Mouse (Mus musculus): ENCODE measurements around the gene Myadm. TPM values are rescaled to one million over a fixed set of nuclear protein-coding genes. Genes with fewer than 3 reads are reported as not detected.
A peak's percentile ranks its signal among the peaks of the same experiment; 100 is the strongest.

Myadm gene
- polyA plus RNA-seq, 1 experiment from 2014 or later, result 220 TPM

GRCm38 (mm10) chr7:3299941-3300617, 11.2 kb downstream of the Myadm start:
- no peak overlapping the region for H3K4me2 ChIP-seq (ENCODE audit: low read length)
- H3K4me3 ChIP-seq (ENCODE audit: control insufficient read depth in 1 of 2, insufficient read depth in 1 of 2, low read depth in 1 of 2, low read length in 2 of 2), result no peak overlapping the region
- H3K36me3 ChIP-seq (ENCODE audit: control insufficient read depth, insufficient read depth, low read length), result peaks cover 53% of the 10 kb centered on the region
- H3K9ac ChIP-seq (ENCODE audit: low read length), result no peak overlapping the region
- ATAC-seq (ENCODE audit: insufficient number of reproducible peaks, insufficient read depth, low FRiP score, low read depth), result no peak
- H3K9me3 ChIP-seq (ENCODE audit: control insufficient read depth, low read length), result no peaks in the 10 kb centered on the region
- peaks cover 17 to 51% of the 10 kb centered on the region in 2 experiments for H3K4me1 ChIP-seq (ENCODE audit: control insufficient read depth in 2 of 2, insufficient read depth in 2 of 2, low read length in 2 of 2)
- 50% methylated on average over 7 of the region's 7 CpGs for WGBS
- peaks cover 11% of the 10 kb centered on the region for H3K27me3 ChIP-seq (ENCODE audit: control insufficient read depth, insufficient read depth, low read length)
- no peak overlapping the region for H3K27ac ChIP-seq (replicated peaks in 1 of 2; ENCODE audit: control insufficient read depth in 1 of 2, insufficient read depth in 1 of 2, low read depth in 2 of 2, low read length in 2 of 2)

- H3K4me1 ChIP-seq (ENCODE audit: control insufficient read depth in 2 of 2, insufficient read depth in 2 of 2, low read length in 2 of 2), result peaks cover 16 to 44% of the 10 kb centered on the region in 2 experiments
- H3K4me2 ChIP-seq (ENCODE audit: low read length), result peak overlapping the region; percentile 83
- no peak for ATAC-seq (ENCODE audit: insufficient number of reproducible peaks, insufficient read depth, low FRiP score, low read depth)
- 42% methylated on average over 8 of the region's 8 CpGs for WGBS
- H3K9me3 ChIP-seq (ENCODE audit: control insufficient read depth, low read length), result no peaks in the 10 kb centered on the region
- H3K27ac ChIP-seq (replicated peaks in 1 of 2; ENCODE audit: control insufficient read depth in 1 of 2, insufficient read depth in 1 of 2, low read depth in 2 of 2, low read length in 2 of 2), result no peak overlapping the region
- peaks cover 20% of the 10 kb centered on the region for H3K27me3 ChIP-seq (ENCODE audit: control insufficient read depth, insufficient read depth, low read length)
- H3K9ac ChIP-seq (ENCODE audit: low read length), result no peak overlapping the region
- peaks cover 43% of the 10 kb centered on the region for H3K36me3 ChIP-seq (ENCODE audit: control insufficient read depth, insufficient read depth, low read length)
- no peak overlapping the region for H3K4me3 ChIP-seq (ENCODE audit: control insufficient read depth in 1 of 2, insufficient read depth in 1 of 2, low read depth in 1 of 2, low read length in 2 of 2)
Observed at GRCm38 (mm10) chr7:3300891-3301627, 12.2 kb downstream of the Myadm start.

GRCm38 (mm10) chr7:3301628-3302555, 13.0 kb downstream of the Myadm start:
- peak; percentile 57 for ATAC-seq (ENCODE audit: insufficient number of reproducible peaks, insufficient read depth, low FRiP score, low read depth)
- peak overlapping the region; percentile 60 to 69 for H3K27ac ChIP-seq (replicated peaks in 1 of 2; ENCODE audit: control insufficient read depth in 1 of 2, insufficient read depth in 1 of 2, low read depth in 2 of 2, low read length in 2 of 2)
- WGBS, result 2% methylated on average over 33 of the region's 33 CpGs
- H3K4me1 ChIP-seq (ENCODE audit: control insufficient read depth in 2 of 2, insufficient read depth in 2 of 2, low read length in 2 of 2), result peaks cover 14 to 41% of the 10 kb centered on the region in 2 experiments
- H3K27me3 ChIP-seq (ENCODE audit: control insufficient read depth, insufficient read depth, low read length), result peaks cover 22% of the 10 kb centered on the region
- H3K4me3 ChIP-seq (ENCODE audit: control insufficient read depth in 1 of 2, insufficient read depth in 1 of 2, low read depth in 1 of 2, low read length in 2 of 2), result peak overlapping the region; percentile 41 to 42
- H3K4me2 ChIP-seq (ENCODE audit: low read length), result peak overlapping the region; percentile 83
- H3K9ac ChIP-seq (ENCODE audit: low read length), result peak overlapping the region; percentile 72
- H3K36me3 ChIP-seq (ENCODE audit: control insufficient read depth, insufficient read depth, low read length), result peaks cover 35% of the 10 kb centered on the region
- no peaks in the 10 kb centered on the region for H3K9me3 ChIP-seq (ENCODE audit: control insufficient read depth, low read length)

GRCm38 (mm10) chr7:3302556-3303275, 13.8 kb downstream of the Myadm start:
- Histone ChIP-seq H3K9me3 (ENCODE audit: control insufficient read depth, low read length) (no peaks in the 10 kb centered on the region), H3K27ac (replicated peaks in 1 of 2; ENCODE audit: control insufficient read depth in 1 of 2, insufficient read depth in 1 of 2, low read depth in 2 of 2, low read length in 2 of 2) (peak overlapping the region in 1 of 2 experiments; percentile 69; a peak in 3 of 4 replicates), H3K36me3 (ENCODE audit: control insufficient read depth, insufficient read depth, low read length) (peaks cover 27% of the 10 kb centered on the region), H3K4me3 (ENCODE audit: control insufficient read depth in 1 of 2, insufficient read depth in 1 of 2, low read depth in 1 of 2, low read length in 2 of 2) (peak overlapping the region; percentile 41 to 42), H3K9ac (ENCODE audit: low read length) (peak overlapping the region; percentile 72), H3K4me1 (ENCODE audit: control insufficient read depth in 2 of 2, insufficient read depth in 2 of 2, low read length in 2 of 2) (peaks cover 10 to 32% of the 10 kb centered on the region in 2 experiments), H3K27me3 (ENCODE audit: control insufficient read depth, insufficient read depth, low read length) (peaks cover 22% of the 10 kb centered on the region), H3K4me2 (ENCODE audit: low read length) (peak overlapping the region; percentile 83)
- ATAC-seq (ENCODE audit: insufficient number of reproducible peaks, insufficient read depth, low FRiP score, low read depth), result no peak
- 1% methylated on average over 16 of the region's 16 CpGs for WGBS

- Histone ChIP-seq H3K4me2 (ENCODE audit: low read length) (peak overlapping the region; percentile 83), H3K36me3 (ENCODE audit: control insufficient read depth, insufficient read depth, low read length) (peaks cover 21% of the 10 kb centered on the region), H3K9me3 (ENCODE audit: control insufficient read depth, low read length) (no peaks in the 10 kb centered on the region), H3K4me3 (ENCODE audit: control insufficient read depth in 1 of 2, insufficient read depth in 1 of 2, low read depth in 1 of 2, low read length in 2 of 2) (peak overlapping the region; percentile 32 to 42), H3K9ac (ENCODE audit: low read length) (peak overlapping the region; percentile 47), H3K27me3 (ENCODE audit: control insufficient read depth, insufficient read depth, low read length) (peaks cover 22% of the 10 kb centered on the region), H3K27ac (replicated peaks in 1 of 2; ENCODE audit: control insufficient read depth in 1 of 2, insufficient read depth in 1 of 2, low read depth in 2 of 2, low read length in 2 of 2) (no peak overlapping the region), H3K4me1 (ENCODE audit: control insufficient read depth in 2 of 2, insufficient read depth in 2 of 2, low read length in 2 of 2) (peaks cover 9 to 26% of the 10 kb centered on the region in 2 experiments)
- ATAC-seq (ENCODE audit: insufficient number of reproducible peaks, insufficient read depth, low FRiP score, low read depth), result no peak
- under 1% methylated on average over 22 of the region's 29 CpGs for WGBS
Observed at GRCm38 (mm10) chr7:3303276-3303781, 14.4 kb downstream of the Myadm start.

- H3K27me3 ChIP-seq (ENCODE audit: control insufficient read depth, insufficient read depth, low read length), result peaks cover 22% of the 10 kb centered on the region
- peaks cover 7 to 22% of the 10 kb centered on the region in 2 experiments for H3K4me1 ChIP-seq (ENCODE audit: control insufficient read depth in 2 of 2, insufficient read depth in 2 of 2, low read length in 2 of 2)
- H3K9ac ChIP-seq (ENCODE audit: low read length), result peak overlapping the region; percentile 18
- no peaks in the 10 kb centered on the region for H3K9me3 ChIP-seq (ENCODE audit: control insufficient read depth, low read length)
- no peak for ATAC-seq (ENCODE audit: insufficient number of reproducible peaks, insufficient read depth, low FRiP score, low read depth)
- peak overlapping the region; percentile 32 to 42 for H3K4me3 ChIP-seq (ENCODE audit: control insufficient read depth in 1 of 2, insufficient read depth in 1 of 2, low read depth in 1 of 2, low read length in 2 of 2)
- peaks cover 16% of the 10 kb centered on the region for H3K36me3 ChIP-seq (ENCODE audit: control insufficient read depth, insufficient read depth, low read length)
- 9% methylated on average over 12 of the region's 12 CpGs for WGBS
- H3K27ac ChIP-seq (replicated peaks in 1 of 2; ENCODE audit: control insufficient read depth in 1 of 2, insufficient read depth in 1 of 2, low read depth in 2 of 2, low read length in 2 of 2), result no peak overlapping the region
- peak overlapping the region; percentile 83 for H3K4me2 ChIP-seq (ENCODE audit: low read length)
Observed at GRCm38 (mm10) chr7:3303789-3304188, 14.9 kb downstream of the Myadm start.
